Mouse (Mus musculus): ENCODE results near the gene Mical2.
A peak's percentile ranks its signal among the peaks of the same experiment; 100 is the strongest.

Gene Mical2

DNA sequence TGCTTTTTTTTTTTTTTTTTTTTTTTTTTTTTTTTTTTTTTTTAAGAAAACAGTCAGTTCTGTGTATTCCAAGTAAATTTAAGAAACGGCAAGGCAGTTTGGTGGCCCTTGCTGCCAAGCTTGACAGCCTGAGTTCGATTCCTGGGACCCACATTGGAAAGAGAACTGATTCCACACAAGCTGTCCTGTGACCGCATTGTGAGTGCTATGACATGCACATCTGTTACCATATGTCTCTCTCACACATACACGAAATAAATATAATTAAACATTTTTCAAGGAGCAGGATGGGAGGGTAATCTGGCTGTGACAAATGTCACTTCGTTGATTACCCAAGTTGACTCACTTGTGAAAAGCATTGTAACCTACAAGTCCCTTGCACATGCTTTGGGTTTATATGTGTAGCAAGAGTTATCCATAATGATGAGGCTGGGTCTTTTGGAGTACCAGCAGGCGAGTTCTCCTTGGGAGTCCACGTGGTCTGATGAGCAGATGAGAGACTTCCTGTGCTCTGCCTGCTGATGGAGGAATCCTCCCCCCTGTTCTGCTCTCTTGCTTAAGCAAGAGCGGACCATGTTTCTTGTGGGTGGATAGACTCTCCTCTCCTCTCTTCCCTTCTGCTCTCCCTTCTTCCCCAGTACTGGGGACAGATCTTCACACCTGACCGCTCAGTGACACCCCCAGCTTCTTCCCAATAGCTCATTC is 58.1 kb downstream of the Mical2 start:
- no peak for DNase-seq

DNA sequence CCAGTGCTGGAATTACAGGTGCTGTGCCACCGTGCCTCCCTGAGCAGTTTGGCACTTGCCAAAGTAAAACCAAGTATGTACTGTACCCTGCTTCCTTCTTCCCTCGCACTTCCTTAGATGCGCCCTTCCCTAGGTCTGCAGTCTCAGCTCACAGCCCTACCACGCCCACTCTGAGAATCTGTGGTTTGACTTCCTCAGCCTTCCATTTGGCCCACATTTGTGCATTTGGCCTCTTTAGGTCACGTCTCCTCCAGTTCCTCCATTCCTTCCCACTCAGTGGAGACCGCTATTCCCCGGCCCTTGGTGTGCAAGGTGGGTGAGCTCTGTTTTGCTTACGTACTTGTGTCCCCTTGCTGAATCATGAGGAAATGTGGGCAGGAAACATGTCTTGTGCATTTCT is 59.9 kb downstream of the Mical2 start:
- DNase-seq = no peak

DNA sequence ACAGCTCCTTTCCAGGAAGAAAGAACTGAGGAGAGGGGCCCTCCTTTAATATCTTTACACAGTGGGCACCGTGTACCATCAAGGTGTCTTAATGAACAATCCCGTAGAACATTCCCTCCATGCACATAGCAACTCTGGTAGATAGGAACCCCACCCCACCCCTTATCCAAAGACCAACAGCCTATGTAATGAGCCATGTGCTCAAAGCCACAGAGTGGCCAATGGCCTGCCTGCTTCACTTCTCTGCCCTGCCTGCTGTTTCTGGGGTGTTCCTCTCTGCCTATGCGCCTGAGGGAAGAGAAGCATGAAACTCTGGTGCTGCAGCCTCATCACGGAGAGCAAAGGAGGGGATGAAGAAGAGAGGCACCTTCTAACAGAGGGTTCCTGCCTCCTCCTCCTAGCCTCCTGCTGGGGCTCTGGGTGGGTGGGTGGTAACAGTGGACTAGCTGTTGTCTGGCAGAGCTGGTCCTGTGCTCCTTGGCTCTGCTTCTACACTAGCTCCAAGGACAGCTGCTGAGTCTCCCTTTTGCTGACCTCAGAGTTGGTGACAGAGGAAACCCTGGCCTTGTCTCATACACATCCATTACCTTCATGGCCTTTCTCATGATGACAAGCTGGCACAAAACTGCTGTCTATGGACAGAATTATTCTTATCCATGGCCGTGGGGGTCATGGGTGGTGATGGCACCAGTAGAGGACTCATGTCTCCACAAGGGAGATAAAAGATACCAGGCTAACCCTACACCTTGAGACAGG is 62.9 kb downstream of the Mical2 start:
- no peak for DNase-seq

DNA sequence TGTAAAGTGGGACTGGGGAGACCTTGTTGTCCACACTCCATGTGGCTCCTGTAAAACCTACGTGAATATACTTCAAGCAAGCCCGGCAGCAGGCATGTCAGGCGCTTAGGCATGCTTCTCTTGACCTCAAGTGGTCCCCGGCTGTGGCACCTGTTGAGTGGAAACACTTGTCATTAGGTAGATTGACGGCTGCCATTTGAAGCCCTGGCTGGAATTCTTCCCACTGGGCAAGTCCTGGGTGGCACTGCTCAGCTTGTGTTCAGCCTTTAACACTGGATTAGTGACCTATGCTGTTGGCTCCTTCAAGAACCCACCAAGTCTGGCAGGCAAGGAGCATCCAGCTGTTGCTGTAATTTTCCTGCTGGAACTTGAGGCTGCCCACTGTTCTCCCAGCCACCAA is 63.9 kb downstream of the Mical2 start:
- no peak for DNase-seq

- no peak for DNase-seq
These were observed 64.3 kb downstream of the Mical2 start for GRCm38 (mm10) chr7:112289990-112290389.

DNA sequence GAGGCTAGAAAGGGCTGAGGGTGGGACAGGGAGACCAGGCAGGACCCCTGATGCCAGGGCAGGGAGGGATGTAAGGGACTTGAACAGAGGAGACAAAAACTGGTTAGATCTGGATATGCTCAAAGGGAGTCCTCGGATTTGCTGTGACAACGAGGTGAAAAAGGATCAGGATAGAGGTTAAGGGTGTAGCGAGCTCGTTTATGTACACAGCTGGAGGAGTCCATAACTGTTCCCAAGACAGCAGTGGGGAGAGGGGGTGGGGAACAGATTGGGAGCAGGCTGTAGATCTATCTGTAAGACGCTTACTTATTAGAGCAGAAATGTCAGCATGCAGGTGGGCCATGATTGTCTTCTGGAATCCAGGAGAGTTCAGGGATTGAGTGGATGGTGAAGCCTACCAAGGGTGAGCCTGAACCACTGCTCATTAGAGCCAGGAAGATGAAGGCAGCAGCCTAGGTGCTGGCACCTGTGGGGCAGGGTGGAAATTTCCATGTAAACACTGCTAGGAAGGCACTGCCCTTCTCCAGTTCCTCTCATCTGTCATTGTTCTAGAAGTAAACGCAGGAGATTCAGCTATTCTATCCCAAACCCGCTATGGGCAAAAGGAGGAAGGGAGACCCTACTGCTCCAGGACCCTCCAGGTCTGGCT is 67.9 kb downstream of the Mical2 start:
- no peak for DNase-seq

DNA sequence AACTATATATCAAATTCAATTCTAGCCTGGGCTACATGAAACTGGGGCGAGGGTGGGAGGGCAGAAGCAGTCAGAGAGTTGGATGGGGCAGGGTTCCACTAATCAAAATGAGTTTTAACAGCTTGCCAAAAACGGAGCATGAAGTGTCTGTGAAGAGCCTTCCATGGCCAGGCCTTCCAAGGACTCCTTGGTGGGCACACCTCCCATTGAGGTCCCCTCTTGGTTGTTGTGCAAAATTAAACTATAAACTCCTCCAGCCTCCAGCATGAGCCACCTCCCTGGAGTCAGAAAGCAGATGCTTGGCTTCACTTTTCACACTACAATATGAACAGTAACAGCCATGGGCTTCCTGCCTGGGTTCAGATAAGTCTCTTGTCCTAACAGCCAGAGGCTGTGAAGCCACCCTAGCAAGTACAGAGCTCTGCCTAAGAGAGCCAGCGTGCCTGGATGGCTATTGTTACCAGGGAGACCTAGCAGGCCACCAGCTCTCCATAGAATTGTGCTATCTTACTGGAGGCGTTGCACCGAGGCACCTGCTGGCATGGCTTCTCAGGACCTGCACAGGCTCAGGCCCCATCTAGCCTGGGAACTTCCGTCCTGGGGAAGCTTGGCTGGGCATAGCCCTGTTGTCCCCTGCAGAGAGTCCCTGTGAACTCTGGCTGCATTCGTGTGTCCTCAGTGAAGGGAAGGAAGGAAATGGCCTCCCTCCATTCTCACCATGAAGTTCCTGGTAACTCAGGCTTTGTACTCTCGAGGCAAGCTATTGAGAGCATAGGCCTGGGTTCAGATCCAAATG is 70.0 kb downstream of the Mical2 start:
- DNase-seq = no peak

- DNase-seq = no peak
These were observed 72.4 kb downstream of the Mical2 start for GRCm38 (mm10) chr7:112298032-112298431.

- DNase-seq = peak in 1 of 2 experiments; percentile 23
These were observed 73.3 kb downstream of the Mical2 start for GRCm38 (mm10) chr7:112298871-112299422.

GRCm38 (mm10) chr7:112299521-112300096 is 74.0 kb downstream of the Mical2 start:
- no peak for DNase-seq

DNA sequence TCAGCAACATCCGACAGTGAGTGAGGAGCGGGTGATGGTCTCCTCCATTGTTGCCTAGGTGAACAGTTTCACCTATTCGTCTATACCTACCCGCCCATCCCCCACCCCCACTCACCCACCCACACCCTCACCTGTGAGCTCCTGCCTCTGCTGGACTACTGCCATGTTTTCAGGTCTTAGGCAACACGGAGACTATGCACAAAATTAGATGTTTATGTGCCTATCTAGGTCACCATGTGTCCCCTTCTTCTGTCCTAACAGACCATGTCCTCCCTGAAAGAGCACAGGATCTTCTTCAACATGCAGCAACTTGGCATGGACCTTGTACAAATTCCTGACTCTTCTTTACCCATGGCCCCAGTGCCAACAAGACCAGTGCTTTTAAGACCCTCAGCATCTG is 74.5 kb downstream of the Mical2 start:
- DNase-seq = no peak

DNA sequence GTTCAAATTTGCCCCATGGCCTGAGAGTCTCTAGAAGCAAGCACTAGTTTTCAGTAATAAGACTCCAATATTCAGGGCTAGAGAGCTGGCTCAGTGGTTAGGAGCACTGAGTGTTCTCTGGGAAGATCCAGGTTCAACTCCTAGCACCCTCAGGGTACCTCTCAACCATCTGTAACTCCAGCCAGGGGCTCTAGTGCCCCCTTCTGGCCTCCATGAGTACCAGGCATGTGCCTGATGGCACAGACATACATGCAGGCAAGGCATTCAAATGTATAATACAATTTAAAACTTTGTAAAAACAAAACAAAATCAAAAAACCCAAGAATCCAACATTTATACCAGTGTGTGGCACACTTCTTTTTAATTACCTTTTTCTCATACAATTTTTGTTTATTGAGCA is 75.4 kb downstream of the Mical2 start:
- DNase-seq = no peak

DNA sequence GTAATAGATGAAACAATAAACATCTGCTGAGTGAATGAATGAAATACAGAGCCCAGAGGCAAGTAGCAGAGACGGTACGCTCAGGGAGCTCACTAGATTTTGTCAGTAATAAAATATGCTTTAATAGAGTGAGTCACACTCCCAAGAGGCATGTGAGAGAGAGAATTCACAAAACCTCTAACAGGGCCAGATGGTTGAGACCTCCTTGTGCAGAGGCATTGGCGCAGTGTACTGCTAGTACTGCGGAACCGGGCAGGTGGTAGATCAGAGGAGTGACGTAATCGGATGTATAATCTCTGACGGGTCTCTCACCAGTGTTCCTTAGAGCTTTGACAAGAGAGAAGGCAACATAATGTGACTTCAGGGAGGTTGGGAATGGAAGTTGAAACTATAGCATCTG is 78.7 kb downstream of the Mical2 start:
- DNase-seq = no peak

- DNase-seq = no peak
These were observed 83.8 kb downstream of the Mical2 start for GRCm38 (mm10) chr7:112309289-112310016.

- DNase-seq = peak in 1 of 2 experiments; percentile 28
These were observed 84.3 kb downstream of the Mical2 start for GRCm38 (mm10) chr7:112310017-112310360.

- no peak for DNase-seq
These were observed 87.6 kb downstream of the Mical2 start for GRCm38 (mm10) chr7:112313211-112313610.

GRCm38 (mm10) chr7:112313670-112314069 is 88.0 kb downstream of the Mical2 start:
- no peak for DNase-seq

DNA sequence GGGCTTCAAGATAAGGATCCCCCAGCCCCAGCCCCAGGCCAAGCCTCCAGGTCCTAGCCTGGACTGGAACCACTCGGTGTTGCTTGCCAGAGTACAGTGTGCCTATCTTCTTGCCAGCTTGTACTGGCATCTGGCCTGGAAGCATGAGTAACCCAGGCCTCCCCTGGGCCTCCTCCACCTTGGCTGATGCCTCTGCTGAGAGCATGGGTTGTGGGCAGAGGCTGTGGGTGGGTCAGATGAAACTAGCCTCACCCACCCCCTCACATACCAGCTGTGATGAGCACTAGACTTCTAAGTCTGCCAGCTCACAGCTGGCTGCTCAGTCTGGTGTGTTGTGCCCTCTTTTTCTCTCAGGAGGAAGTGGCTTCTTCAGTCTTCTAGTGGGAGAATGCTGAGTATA is 90.6 kb downstream of the Mical2 start:
- no peak for DNase-seq

DNA sequence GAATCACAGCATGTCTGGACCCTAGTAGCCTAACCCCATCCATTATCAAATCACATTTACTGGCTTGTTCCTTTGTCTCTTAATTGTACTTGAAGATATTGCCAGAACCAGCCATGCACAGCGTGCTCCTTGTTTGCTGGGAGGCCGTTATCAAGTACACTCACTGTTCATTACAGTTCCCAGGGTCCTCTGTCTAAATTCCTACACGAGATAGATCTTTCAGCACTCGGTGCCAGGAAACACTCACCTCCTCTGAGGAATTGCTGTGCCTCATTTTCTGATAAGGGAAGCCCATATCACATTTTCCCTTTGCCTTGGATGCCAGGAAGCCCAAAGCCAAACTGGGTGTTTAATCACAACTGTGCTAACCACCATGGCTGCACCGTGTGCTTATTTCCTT is 91.8 kb downstream of the Mical2 start:
- no peak for DNase-seq

DNA sequence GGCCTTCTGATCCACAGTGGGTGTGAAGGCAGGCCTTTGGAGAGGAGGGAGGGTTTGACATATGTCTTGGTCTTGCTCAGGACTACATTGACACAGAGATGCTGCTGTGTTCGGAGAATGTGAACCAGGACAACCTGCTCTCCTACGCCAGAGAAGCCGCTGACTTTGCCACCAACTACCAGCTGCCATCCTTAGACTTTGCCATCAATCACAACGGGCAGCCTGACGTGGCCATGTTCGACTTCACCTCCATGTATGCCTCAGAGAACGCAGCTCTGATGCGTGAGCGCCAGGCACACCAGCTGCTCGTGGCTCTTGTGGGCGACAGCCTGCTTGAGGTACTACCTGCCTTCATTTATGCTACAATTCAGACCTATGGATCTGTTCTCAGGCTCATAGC is 92.7 kb downstream of the Mical2 start:
- DNase-seq = no peak

GRCm38 (mm10) chr7:112319419-112319818 is 93.8 kb downstream of the Mical2 start:
- DNase-seq = peak in 1 of 2 experiments; percentile 59
